Mouse (Mus musculus) liver, adult 2 months (tissue): ENCODE measurements around the gene Epha3. TPM values are rescaled to one million over a fixed set of nuclear protein-coding genes. Genes with fewer than 3 reads are reported as not detected.

ENCODE experiments used
- DNase-seq: peaks from one replicate; pipeline ENCODE4 v3.0.0-alpha.2; 2011; ENCODE audit warnings: low read depth, low spot score; ENCODE audit errors: extremely low read depth
- H3K27ac ChIP-seq: fragments of 200-500 bp; replicated peaks from 2 replicates; pipeline ENCODE4 v1.5.1; 2012; ENCODE audit warnings: low read depth, mild to moderate bottlenecking, control low read depth, inconsistent platforms, low read length; ENCODE audit not compliant: insufficient read depth
- H3K27me3 ChIP-seq: fragments of 200-500 bp; 2 replicates; pipeline ENCODE4 v1.6.1; 2012; ENCODE audit warnings: mild to moderate bottlenecking, moderate library complexity, low read length, inconsistent platforms; ENCODE audit not compliant: control insufficient read depth, insufficient read depth
- H3K36me3 ChIP-seq: fragments of 200-500 bp; 2 replicates; pipeline ENCODE4 v1.6.1; 2012; ENCODE audit warnings: low read length, inconsistent platforms; ENCODE audit not compliant: control insufficient read depth, insufficient read depth
- H3K4me1 ChIP-seq: fragments of 200-500 bp; 2 replicates; pipeline ENCODE4 v1.6.1; 2011; ENCODE audit warnings: low read length; ENCODE audit not compliant: control insufficient read depth, insufficient read depth
- H3K4me3 ChIP-seq: fragments of 200-500 bp; 2 replicates; pipeline ENCODE4 v1.5.1; 2011; ENCODE audit warnings: low read depth, mild to moderate bottlenecking, control low read depth, low read length, moderate library complexity; ENCODE audit not compliant: insufficient read depth
- H3K79me2 ChIP-seq: fragments of 200-500 bp; 2 replicates; pipeline ENCODE4 v1.6.1; 2012; ENCODE audit warnings: inconsistent platforms, mild to moderate bottlenecking, low read length, moderate library complexity; ENCODE audit not compliant: control insufficient read depth, insufficient read depth
- H3K9ac ChIP-seq: fragments of 200-500 bp; 2 replicates; pipeline ENCODE4 v1.6.1; 2012; ENCODE audit warnings: low read depth, mild to moderate bottlenecking, control low read depth, inconsistent platforms, low read length
- CTCF ChIP-seq: fragments of 200-500 bp; IDR thresholded peaks from 2 replicates; pipeline ENCODE4 v1.5.1; 2011; ENCODE audit warnings: low read depth, low read length, control low read depth
- POLR2A ChIP-seq: fragments of 200-500 bp; IDR thresholded peaks from 2 replicates; pipeline ENCODE4 v1.6.1; 2011; ENCODE audit warnings: low read length, control low read depth; ENCODE audit not compliant: insufficient read depth; ENCODE audit errors: extremely low read depth
- WGBS: fragments of 180-500 bp; shearing (Covaris S2); methylation state at CpG from one replicate; pipeline ENCODE4 v1.1.7; 2018; 5-methylcytosine and 5-hydroxymethylcytosine counted together
- polyA plus RNA-seq: library from polyadenylated mRNA; depleted of rRNA; stranded (reverse); fragments of >200 nt; gene quantifications from 2 replicates; pipeline ENCODE4 v1.2.3, GENCODE M21; 2012
- total RNA-seq: library from RNA; depleted of rRNA; stranded (reverse); fragments of >200 nt; gene quantifications from 2 replicates; pipeline ENCODE4 v1.2.3, GENCODE M21; 2014

Epha3 gene
- total and polyA plus RNA-seq, 2 experiments, result 0.32 to 1.4 TPM

DNA sequence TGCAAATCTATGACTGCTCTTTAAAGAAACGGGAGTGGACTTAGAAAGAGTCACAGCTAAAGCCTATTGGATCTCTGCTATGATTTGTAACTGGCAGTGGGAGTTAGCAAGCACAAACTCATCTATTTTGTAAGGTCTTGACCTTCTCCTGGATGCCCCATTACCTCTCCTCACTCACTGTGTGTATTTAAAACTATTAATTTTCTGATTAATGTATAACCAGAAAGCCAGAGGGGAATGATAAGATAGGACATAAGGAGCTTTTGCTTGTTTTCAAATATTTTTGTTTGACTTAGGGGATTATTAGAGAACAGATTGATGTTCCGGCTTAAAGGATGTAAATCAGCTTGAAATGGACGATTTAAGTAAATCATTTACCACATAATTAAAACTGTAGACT is 213.2 kb downstream of the Epha3 start:
- H3K4me1 ChIP-seq, result no peaks in the 10 kb centered on the region
- H3K27me3 ChIP-seq, result no peaks in the 10 kb centered on the region
- 71% methylated on average over 3 of the region's 3 CpGs for WGBS
- no peak overlapping the region for H3K4me3 ChIP-seq
- H3K79me2 ChIP-seq, result no peaks in the 10 kb centered on the region
- TF ChIP-seq POLR2A (no peak), CTCF (no peak)
- no peak overlapping the region for H3K27ac ChIP-seq
- H3K36me3 ChIP-seq, result no peaks in the 10 kb centered on the region
- no peak for DNase-seq
- no peak overlapping the region for H3K9ac ChIP-seq

DNA sequence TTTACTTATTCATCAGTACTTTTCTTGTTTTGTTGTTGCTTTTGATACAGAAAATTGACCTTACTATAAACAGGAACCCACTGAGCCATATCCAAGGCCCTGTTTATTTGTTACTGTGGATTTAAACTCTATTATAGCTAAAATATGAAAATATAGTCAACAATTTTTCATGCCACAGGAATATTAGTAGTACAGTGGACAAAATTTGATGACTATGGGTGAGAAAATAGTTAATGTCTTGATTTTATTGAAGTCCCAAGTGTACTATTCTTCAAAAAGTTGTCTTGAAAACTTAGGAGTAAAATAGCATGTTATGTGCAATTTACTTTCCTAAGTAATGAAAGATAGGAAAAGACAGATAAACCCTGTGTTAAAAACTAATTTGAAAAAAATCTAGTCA is 217.4 kb downstream of the Epha3 start:
- H3K4me1 ChIP-seq, result no peaks in the 10 kb centered on the region
- H3K27me3 ChIP-seq, result no peaks in the 10 kb centered on the region
- no peak overlapping the region for H3K4me3 ChIP-seq
- no peaks in the 10 kb centered on the region for H3K36me3 ChIP-seq
- no peak for TF ChIP-seq CTCF
- TF ChIP-seq POLR2A, result no peak
- no peak overlapping the region for H3K27ac ChIP-seq
- H3K79me2 ChIP-seq, result no peaks in the 10 kb centered on the region
- H3K9ac ChIP-seq, result no peak overlapping the region
- DNase-seq, result no peak

DNA sequence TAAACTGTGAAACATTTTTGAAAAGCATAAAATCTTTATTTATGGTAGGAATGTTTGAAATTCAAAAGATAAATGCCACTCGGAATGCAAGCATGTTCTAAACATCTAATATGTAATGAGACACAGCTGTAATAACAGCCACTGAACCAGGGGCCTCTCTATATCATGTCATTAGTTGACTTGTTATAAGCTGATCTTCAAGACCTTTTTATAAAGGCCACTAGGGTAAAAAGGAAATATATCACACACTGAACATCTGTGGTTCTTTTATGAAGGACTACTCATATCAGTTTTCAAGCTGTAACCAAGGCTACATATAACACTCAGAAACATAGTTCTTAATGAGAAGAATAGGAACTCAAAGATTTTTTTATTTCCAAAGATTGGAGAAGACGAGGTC is 221.3 kb downstream of the Epha3 start:
- no peak for TF ChIP-seq POLR2A
- no peak for TF ChIP-seq CTCF
- Histone ChIP-seq H3K9ac (no peak overlapping the region), H3K27me3 (no peaks in the 10 kb centered on the region), H3K36me3 (no peaks in the 10 kb centered on the region), H3K79me2 (no peaks in the 10 kb centered on the region), H3K27ac (no peak overlapping the region), H3K4me1 (no peaks in the 10 kb centered on the region), H3K4me3 (no peak overlapping the region)
- DNase-seq, result no peak
- WGBS, result 64% methylated on average over 2 of the region's 2 CpGs

DNA sequence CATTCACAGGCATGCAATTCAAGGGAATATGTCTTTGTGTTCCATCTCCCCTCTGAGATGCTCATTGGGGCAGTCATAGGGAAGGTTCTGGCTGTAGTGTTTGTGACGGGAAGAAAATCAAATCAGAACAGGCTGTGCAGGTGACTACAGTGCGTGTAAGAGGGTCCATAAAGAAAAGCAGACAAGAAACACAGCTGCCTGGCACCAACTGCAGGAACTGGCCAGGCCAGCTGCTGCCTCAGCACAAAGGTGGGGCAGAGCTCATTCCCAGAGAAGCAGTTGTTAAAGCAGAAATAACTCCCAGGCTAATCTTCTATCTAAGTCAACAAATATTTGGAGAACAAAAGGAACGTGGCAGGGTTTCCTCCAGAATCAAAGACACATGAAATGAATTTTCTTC is 222.4 kb downstream of the Epha3 start:
- 44% methylated on average over 3 of the region's 3 CpGs for WGBS
- Histone ChIP-seq H3K4me1 (no peaks in the 10 kb centered on the region), H3K4me3 (no peak overlapping the region), H3K36me3 (no peaks in the 10 kb centered on the region), H3K27ac (no peak overlapping the region), H3K9ac (no peak overlapping the region), H3K27me3 (no peaks in the 10 kb centered on the region), H3K79me2 (no peaks in the 10 kb centered on the region)
- TF ChIP-seq POLR2A (no peak), CTCF (no peak)
- no peak for DNase-seq

DNA sequence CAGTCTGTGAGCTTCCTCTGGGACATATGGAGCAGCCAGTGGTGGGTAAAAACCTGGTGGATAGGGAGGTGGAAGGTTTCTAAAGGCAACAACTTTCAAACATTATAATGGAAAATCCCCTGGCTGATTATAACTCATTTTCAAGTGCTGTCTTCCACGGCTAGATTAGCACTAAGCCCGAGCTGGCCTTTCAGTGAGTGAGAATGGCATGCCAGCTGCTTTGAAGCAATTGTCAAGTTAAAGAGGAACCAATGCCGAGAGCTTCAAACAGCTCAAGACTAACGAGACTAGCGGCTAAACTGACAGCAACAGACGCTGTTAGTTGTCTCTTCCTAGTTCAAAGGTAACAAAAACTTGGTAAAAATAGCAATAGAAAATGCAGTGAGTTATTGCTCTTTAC is 225.3 kb downstream of the Epha3 start:
- no peak overlapping the region for H3K4me3 ChIP-seq
- DNase-seq, result no peak
- no peak overlapping the region for H3K27ac ChIP-seq
- H3K36me3 ChIP-seq, result no peaks in the 10 kb centered on the region
- 52% methylated on average over 6 of the region's 6 CpGs for WGBS
- no peaks in the 10 kb centered on the region for H3K79me2 ChIP-seq
- no peak for TF ChIP-seq POLR2A
- no peak for TF ChIP-seq CTCF
- H3K4me1 ChIP-seq, result no peaks in the 10 kb centered on the region
- no peak overlapping the region for H3K9ac ChIP-seq
- H3K27me3 ChIP-seq, result no peaks in the 10 kb centered on the region

DNA sequence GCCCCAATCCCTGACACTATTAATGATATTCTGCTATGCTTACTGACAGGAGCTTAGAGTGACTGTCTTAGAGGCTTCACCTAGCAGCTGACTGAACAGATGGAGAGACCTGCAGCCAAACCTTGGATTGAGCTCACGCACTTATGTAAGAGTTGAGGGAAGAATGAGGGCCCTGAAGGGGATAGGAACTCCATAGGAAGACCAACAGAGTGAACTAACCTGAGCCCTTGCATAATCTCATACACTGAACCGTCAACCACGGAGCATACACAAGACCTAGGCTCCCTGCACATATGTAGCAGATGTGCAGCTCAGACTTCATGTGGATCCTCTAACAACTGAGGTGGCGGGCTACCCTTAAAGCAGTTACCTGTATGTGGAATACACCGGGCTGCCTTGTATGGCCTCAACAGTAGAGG is 230.2 kb downstream of the Epha3 start:
- Histone ChIP-seq H3K27me3 (no peaks in the 10 kb centered on the region), H3K36me3 (no peaks in the 10 kb centered on the region), H3K79me2 (no peaks in the 10 kb centered on the region), H3K4me3 (no peak overlapping the region), H3K4me1 (no peaks in the 10 kb centered on the region), H3K27ac (no peak overlapping the region), H3K9ac (no peak overlapping the region)
- 88% methylated on average over 5 of the region's 5 CpGs for WGBS
- TF ChIP-seq POLR2A (no peak), CTCF (no peak)
- no peak for DNase-seq
